Mouse (Mus musculus) liver, embryonic 13.5 days (tissue): ENCODE measurements at regions not wholly inside any gene's neighbourhood (a gene's known extent, or its start where the extent isn't known, plus 50 kb on each side); places are given as distances from the start of the nearest gene placed in this dataset.

Experiments
- ATAC-seq: fragments of 200-750 bp; cut with Nextera tagmentation; 2 replicates; pipeline ENCODE4 v1.8.0; 2017; ENCODE audit warnings: low read depth, mild to moderate bottlenecking, moderate number of reproducible peaks, moderate library complexity
- DNase-seq: peaks from one replicate; pipeline ENCODE4 v3.0.0; 2022
- H3K27ac ChIP-seq: fragments of 300-500 bp; sonication (generic); 2 replicates; pipeline ENCODE4 v1.5.1; 2015; ENCODE audit warnings: moderate library complexity, mild to moderate bottlenecking, inconsistent platforms
- H3K27me3 ChIP-seq: fragments of 300-500 bp; sonication (generic); 2 replicates; pipeline ENCODE4 v1.6.1; 2015; ENCODE audit warnings: mild to moderate bottlenecking, inconsistent platforms
- H3K36me3 ChIP-seq: fragments of 300-500 bp; sonication (generic); 2 replicates; pipeline ENCODE4 v1.6.1; 2015; ENCODE audit warnings: mild to moderate bottlenecking, inconsistent platforms
- H3K4me1 ChIP-seq: fragments of 300-500 bp; sonication (generic); replicated peaks from 2 replicates; pipeline ENCODE4 v1.6.1; 2015; ENCODE audit warnings: inconsistent platforms
- H3K4me2 ChIP-seq: fragments of 300-500 bp; sonication (generic); 2 replicates; pipeline ENCODE4 v1.6.1; 2015; ENCODE audit warnings: inconsistent platforms, mild to moderate bottlenecking, moderate library complexity
- H3K4me3 ChIP-seq: fragments of 300-500 bp; sonication (generic); replicated peaks from 2 replicates; pipeline ENCODE4 v1.5.1; 2015; ENCODE audit warnings: mild to moderate bottlenecking, inconsistent platforms
- H3K9ac ChIP-seq: fragments of 300-500 bp; sonication (generic); 2 replicates; pipeline ENCODE4 v1.6.1; 2015; ENCODE audit warnings: mild to moderate bottlenecking, inconsistent platforms
- H3K9me3 ChIP-seq: fragments of 300-500 bp; sonication (generic); replicated peaks from 2 replicates; pipeline ENCODE4 v1.6.1; 2016; ENCODE audit warnings: inconsistent platforms
- WGBS: fragments of 180-500 bp; shearing (Covaris S2); methylation state at CpG from one replicate; pipeline ENCODE4 v1.1.7; 2015; ENCODE audit not compliant: insufficient replicate concordance; 5-methylcytosine and 5-hydroxymethylcytosine counted together

GRCm38 (mm10) chr6:135433753-135434152 lies 71.4 kb downstream of the Emp1 start:
- ATAC-seq, result no peak
- WGBS, result 23% methylated on average over 7 of the region's 7 CpGs

GRCm38 (mm10) chr6:135436315-135436714 lies 74.0 kb downstream of the Emp1 start:
- Histone ChIP-seq H3K27ac (no peak overlapping the region), H3K4me2 (no peak overlapping the region), H3K4me3 (no peak overlapping the region), H3K9me3 (no peaks in the 10 kb centered on the region), H3K9ac (no peak overlapping the region), H3K27me3 (no peaks in the 10 kb centered on the region), H3K36me3 (no peaks in the 10 kb centered on the region), H3K4me1 (no peaks in the 10 kb centered on the region)
- DNase-seq, result no peak
- ATAC-seq, result no peak
- 53% methylated on average over 4 of the region's 4 CpGs for WGBS

More at GRCm38 (mm10) chr6:135433753-135434152, 71.4 kb downstream of the Emp1 start:
- H3K9ac ChIP-seq, result no peak overlapping the region
- no peaks in the 10 kb centered on the region for H3K4me1 ChIP-seq
- no peak overlapping the region for H3K4me2 ChIP-seq
- no peak for DNase-seq
- no peaks in the 10 kb centered on the region for H3K27me3 ChIP-seq
- H3K27ac ChIP-seq, result no peak overlapping the region
- no peak overlapping the region for H3K4me3 ChIP-seq
- H3K36me3 ChIP-seq, result no peaks in the 10 kb centered on the region
- no peaks in the 10 kb centered on the region for H3K9me3 ChIP-seq

- Histone ChIP-seq H3K36me3 (no peaks in the 10 kb centered on the region), H3K4me3 (no peak overlapping the region), H3K4me2 (no peak overlapping the region), H3K9me3 (no peaks in the 10 kb centered on the region), H3K9ac (no peak overlapping the region), H3K4me1 (no peaks in the 10 kb centered on the region), H3K27ac (no peak overlapping the region), H3K27me3 (no peaks in the 10 kb centered on the region)
- ATAC-seq (no peak), DNase-seq (no peak)
- 78% methylated on average over 3 of the region's 3 CpGs for WGBS
These were observed 75.9 kb downstream of the Emp1 start for GRCm38 (mm10) chr6:135438271-135438670.

GRCm38 (mm10) chr6:135441126-135441871 lies 79.0 kb downstream of the Emp1 start:
- H3K4me2 ChIP-seq, result no peak overlapping the region
- ATAC-seq (no peak), DNase-seq (no peak)
- H3K36me3 ChIP-seq, result no peaks in the 10 kb centered on the region
- 70% methylated on average over 11 of the region's 11 CpGs for WGBS
- no peak overlapping the region for H3K27ac ChIP-seq
- H3K9ac ChIP-seq, result no peak overlapping the region
- H3K4me3 ChIP-seq, result no peak overlapping the region
- H3K4me1 ChIP-seq, result no peaks in the 10 kb centered on the region
- H3K9me3 ChIP-seq, result no peaks in the 10 kb centered on the region
- H3K27me3 ChIP-seq, result 0 out of 2 replicates have a peak, but pooled peaks cover 8% of the 10 kb centered on the region

- Histone ChIP-seq H3K27ac (no peak overlapping the region), H3K36me3 (no peaks in the 10 kb centered on the region), H3K4me3 (no peak overlapping the region), H3K4me2 (no peak overlapping the region), H3K27me3 (0 out of 2 replicates have a peak, but pooled peaks cover 8% of the 10 kb centered on the region), H3K9me3 (no peaks in the 10 kb centered on the region), H3K9ac (no peak overlapping the region), H3K4me1 (no peaks in the 10 kb centered on the region)
- ATAC-seq (peak; percentile 58), DNase-seq (peak; percentile 13)
- 7% methylated on average over 11 of the region's 11 CpGs for WGBS
These were observed 82.3 kb downstream of the Emp1 start for GRCm38 (mm10) chr6:135444661-135445060.

GRCm38 (mm10) chr6:135445070-135445469 lies 82.7 kb downstream of the Emp1 start:
- Histone ChIP-seq H3K4me1 (no peaks in the 10 kb centered on the region), H3K27ac (no peak overlapping the region), H3K4me2 (no peak overlapping the region), H3K4me3 (no peak overlapping the region), H3K9me3 (no peaks in the 10 kb centered on the region), H3K9ac (no peak overlapping the region), H3K36me3 (no peaks in the 10 kb centered on the region), H3K27me3 (0 out of 2 replicates have a peak, but pooled peaks cover 8% of the 10 kb centered on the region)
- 40% methylated on average over 8 of the region's 8 CpGs for WGBS
- DNase-seq, result no peak
- no peak for ATAC-seq

GRCm38 (mm10) chr6:135447801-135448200 lies 85.5 kb downstream of the Emp1 start:
- WGBS, result 42% methylated on average over 2 of the region's 2 CpGs
- ATAC-seq (no peak), DNase-seq (no peak)
- H3K27me3 ChIP-seq, result 0 out of 2 replicates have a peak, but pooled peaks cover 8% of the 10 kb centered on the region
- H3K4me3 ChIP-seq, result no peak overlapping the region
- no peak overlapping the region for H3K27ac ChIP-seq
- H3K4me2 ChIP-seq, result no peak overlapping the region
- H3K9ac ChIP-seq, result no peak overlapping the region
- no peaks in the 10 kb centered on the region for H3K4me1 ChIP-seq
- H3K9me3 ChIP-seq, result no peaks in the 10 kb centered on the region
- no peaks in the 10 kb centered on the region for H3K36me3 ChIP-seq

GRCm38 (mm10) chr6:135449228-135449627 lies 86.9 kb downstream of the Emp1 start:
- 65% methylated on average over 5 of the region's 5 CpGs for WGBS
- H3K4me1 ChIP-seq, result no peaks in the 10 kb centered on the region
- 0 out of 2 replicates have a peak, but pooled peaks cover 4% of the 10 kb centered on the region for H3K27me3 ChIP-seq
- ATAC-seq (no peak), DNase-seq (no peak)
- no peak overlapping the region for H3K9ac ChIP-seq
- H3K4me2 ChIP-seq, result no peak overlapping the region
- H3K4me3 ChIP-seq, result no peak overlapping the region
- H3K9me3 ChIP-seq, result no peaks in the 10 kb centered on the region
- H3K27ac ChIP-seq, result no peak overlapping the region
- no peaks in the 10 kb centered on the region for H3K36me3 ChIP-seq

GRCm38 (mm10) chr6:135450573-135450972 lies 88.2 kb downstream of the Emp1 start:
- H3K9me3 ChIP-seq, result no peaks in the 10 kb centered on the region
- no peaks in the 10 kb centered on the region for H3K4me1 ChIP-seq
- no peak for ATAC-seq
- H3K9ac ChIP-seq, result no peak overlapping the region
- DNase-seq, result peak; percentile 5
- H3K4me2 ChIP-seq, result no peak overlapping the region
- no peak overlapping the region for H3K4me3 ChIP-seq
- WGBS, result 19% methylated on average over 7 of the region's 7 CpGs
- no peaks in the 10 kb centered on the region for H3K36me3 ChIP-seq
- H3K27ac ChIP-seq, result no peak overlapping the region
- no peaks in the 10 kb centered on the region for H3K27me3 ChIP-seq

GRCm38 (mm10) chr6:135451165-135451797 lies 88.9 kb downstream of the Emp1 start:
- DNase-seq (no peak), ATAC-seq (no peak)
- Histone ChIP-seq H3K4me3 (no peak overlapping the region), H3K27me3 (no peaks in the 10 kb centered on the region), H3K4me2 (no peak overlapping the region), H3K36me3 (no peaks in the 10 kb centered on the region), H3K4me1 (no peaks in the 10 kb centered on the region), H3K27ac (no peak overlapping the region), H3K9ac (no peak overlapping the region), H3K9me3 (no peaks in the 10 kb centered on the region)
- WGBS, result 59% methylated on average over 8 of the region's 8 CpGs

- no peaks in the 10 kb centered on the region for H3K4me1 ChIP-seq
- ATAC-seq, result no peak
- no peak for DNase-seq
- H3K27ac ChIP-seq, result no peak overlapping the region
- H3K9me3 ChIP-seq, result no peaks in the 10 kb centered on the region
- no peaks in the 10 kb centered on the region for H3K27me3 ChIP-seq
- H3K4me2 ChIP-seq, result no peak overlapping the region
- 74% methylated on average over 3 of the region's 3 CpGs for WGBS
- no peak overlapping the region for H3K9ac ChIP-seq
- no peaks in the 10 kb centered on the region for H3K36me3 ChIP-seq
- no peak overlapping the region for H3K4me3 ChIP-seq
These were observed 90.7 kb downstream of the Emp1 start for GRCm38 (mm10) chr6:135453041-135453440.

- 64% methylated on average over 6 of the region's 6 CpGs for WGBS
- Histone ChIP-seq H3K27me3 (no peaks in the 10 kb centered on the region), H3K36me3 (no peaks in the 10 kb centered on the region), H3K4me2 (no peak overlapping the region), H3K9ac (no peak overlapping the region), H3K4me1 (no peaks in the 10 kb centered on the region), H3K27ac (no peak overlapping the region), H3K4me3 (no peak overlapping the region), H3K9me3 (no peaks in the 10 kb centered on the region)
- DNase-seq (no peak), ATAC-seq (no peak)
These were observed 110.2 kb downstream of the Emp1 start for GRCm38 (mm10) chr6:135472495-135472894.
